Mouse (Mus musculus) left cerebral cortex, adult 2 months (tissue): ENCODE results near the gene Slc43a3. TPM values are rescaled to one million over a fixed set of nuclear protein-coding genes. Genes with fewer than 3 reads are reported as not detected.

Experiments
- DNase-seq, 2 experiments: peaks; one replicate each; pipeline ENCODE4 v3.0.0; 2021 to 2022; ENCODE audit warnings: low spot score in 2 of 2, mixed read lengths in 1 of 2; ENCODE audit errors: extremely low spot score in 1 of 2
- H3K27ac ChIP-seq: fragments of 200-600 bp; 2 replicates; pipeline ENCODE4 v1.8.1; 2022
- H3K4me3 ChIP-seq: fragments of 200-600 bp; 2 replicates; pipeline ENCODE4 v1.8.1; 2022
- CTCF ChIP-seq: fragments of 200-600 bp; IDR thresholded peaks from 2 replicates; pipeline ENCODE4 v1.8.1; 2022; ENCODE audit warnings: antibody characterized with exemption, mild to moderate bottlenecking, moderate library complexity
- intact Hi-C: fragments of 180-260 bp; cut with DNase I; formaldehyde crosslinking; loops from one replicate; pipeline ENCODE4 v1.15.1; 2025
- total RNA-seq, 2 experiments: library from RNA; stranded (reverse); gene quantifications; 2 replicates each; pipeline ENCODE4 v1.2.3; 2021

Gene Slc43a3
- total RNA-seq, 2 experiments from 2014 or later, result 0.14 TPM; not detected in 1

- H3K4me3 ChIP-seq, result no peak overlapping the region
- no peak for DNase-seq
- intact Hi-C loops, result no loop called here
- H3K27ac ChIP-seq, result no peak overlapping the region
- no peak for TF ChIP-seq CTCF
Measured at GRCm38 (mm10) chr2:84939306-84939705, 2.9 kb downstream of the Slc43a3 start.

GRCm38 (mm10) chr2:84939711-84940110 lies 3.3 kb downstream of the Slc43a3 start:
- TF ChIP-seq CTCF, result no peak
- DNase-seq, result no peak
- no peak overlapping the region for H3K4me3 ChIP-seq
- H3K27ac ChIP-seq, result no peak overlapping the region
- intact Hi-C loops, result no loop called here

- TF ChIP-seq CTCF, result no peak
- DNase-seq, result no peak
- intact Hi-C loops, result no loop called here
- Histone ChIP-seq H3K27ac (no peak overlapping the region), H3K4me3 (no peak overlapping the region)
Measured at GRCm38 (mm10) chr2:84941332-84941731, 5.0 kb downstream of the Slc43a3 start.

- H3K4me3 ChIP-seq, result no peak overlapping the region
- intact Hi-C loops, result no loop called here
- TF ChIP-seq CTCF, result no peak
- no peak overlapping the region for H3K27ac ChIP-seq
- DNase-seq, result no peak
Measured at GRCm38 (mm10) chr2:84941795-84942194, 5.4 kb downstream of the Slc43a3 start.

GRCm38 (mm10) chr2:84947154-84947771 lies 10.9 kb downstream of the Slc43a3 start:
- intact Hi-C loops, result no loop called here
- Histone ChIP-seq H3K27ac (no peak overlapping the region), H3K4me3 (no peak overlapping the region)
- TF ChIP-seq CTCF, result no peak
- no peak for DNase-seq

- Histone ChIP-seq H3K27ac (no peak overlapping the region), H3K4me3 (no peak overlapping the region)
- DNase-seq, result no peak
- intact Hi-C loops, result no loop called here
- TF ChIP-seq CTCF, result no peak
Measured at GRCm38 (mm10) chr2:84948252-84948651, 11.9 kb downstream of the Slc43a3 start.

- no peak for DNase-seq
- intact Hi-C loops, result no loop called here
- H3K27ac ChIP-seq, result no peak overlapping the region
Measured at GRCm38 (mm10) chr2:84948721-84949120, 12.3 kb downstream of the Slc43a3 start.

GRCm38 (mm10) chr2:84951027-84951426 lies 14.6 kb downstream of the Slc43a3 start:
- no peak overlapping the region for H3K27ac ChIP-seq
- intact Hi-C loops, result loop anchor here (5.0 kb wide), 1 partner anchor 59 kb away; no protein-coding TSS in a partner anchor
- no peak for TF ChIP-seq CTCF
- DNase-seq, result peak in 1 of 2 experiments; percentile 21
- no peak overlapping the region for H3K4me3 ChIP-seq

More at GRCm38 (mm10) chr2:84948721-84949120, 12.3 kb downstream of the Slc43a3 start:
- no peak for TF ChIP-seq CTCF
- no peak overlapping the region for H3K4me3 ChIP-seq

- no peak overlapping the region for H3K4me3 ChIP-seq
- no peak overlapping the region for H3K27ac ChIP-seq
- no peak for DNase-seq
- no peak for TF ChIP-seq CTCF
- intact Hi-C loops, result loop anchor here (5.0 kb wide), 1 partner anchor 60 kb away; no protein-coding TSS in a partner anchor
Measured at GRCm38 (mm10) chr2:84952251-84952650, 15.9 kb downstream of the Slc43a3 start.

GRCm38 (mm10) chr2:84952693-84953092 lies 16.3 kb downstream of the Slc43a3 start:
- no peak for TF ChIP-seq CTCF
- DNase-seq, result no peak

GRCm38 (mm10) chr2:84955435-84955834 lies 19.1 kb downstream of the Slc43a3 start:
- Histone ChIP-seq H3K4me3 (no peak overlapping the region), H3K27ac (no peak overlapping the region)
- intact Hi-C loops, result no loop called here
- DNase-seq, result no peak
- no peak for TF ChIP-seq CTCF

More at GRCm38 (mm10) chr2:84952693-84953092, 16.3 kb downstream of the Slc43a3 start:
- Histone ChIP-seq H3K27ac (no peak overlapping the region), H3K4me3 (no peak overlapping the region)
- intact Hi-C loops, result loop anchor here (5.0 kb wide), 1 partner anchor 60 kb away; no protein-coding TSS in a partner anchor

GRCm38 (mm10) chr2:84956274-84956673 lies 19.9 kb downstream of the Slc43a3 start:
- TF ChIP-seq CTCF, result peak; percentile 98
- peak; percentile 47 to 55 for DNase-seq
- intact Hi-C loops, result loop anchor here (1.0 kb wide), 1 partner anchor 51 kb away; no protein-coding TSS in a partner anchor
- Histone ChIP-seq H3K4me3 (no peak overlapping the region), H3K27ac (no peak overlapping the region)
